In genomic region chr4:100095685-100096595, GRCm38 (mm10) we compare ENCODE assay signal across 8 mouse cellular contexts. TPM values are rescaled to one million over a fixed set of nuclear protein-coding genes. Genes with fewer than 3 reads are reported as not detected.
DNase-seq lines count a peak whose midpoint lies in the region; ATAC-seq and TF ChIP-seq lines count a peak whose summit lies in the region.

Gene Ror1, plus strand, starts transcription at chr4:100095791.

- ATAC-seq in activated CD4-positive, CD25-positive, alpha-beta regulatory T cell, adult 4 months, result peak; percentile 43
- ATAC-seq in hindbrain, embryonic 16.5 days, result peak; percentile 96

- peak; percentile 80 for TF ChIP-seq CTCF in gastrocnemius, adult 2 months (IDR thresholded peaks at IDR 0.05)

- no peaks in the 10 kb centered on the region for H3K9me3 ChIP-seq in hindbrain, embryonic 16.5 days (ENCODE audit: control insufficient read depth, low read length)

- intact Hi-C loops in gastrocnemius, adult 2 months (cut with DNase I), result loop anchor here (1.0 kb wide), 2 partner anchors 311 to 442 kb away; no protein-coding TSS in a partner anchor

- peak within 1 kb of the TSS; percentile 77 for H3K9ac ChIP-seq in hindbrain, embryonic 16.5 days (ENCODE audit: low read depth, low read length)

- peak; percentile 94 to 97 for DNase-seq in cerebellum, postnatal 36 days
- DNase-seq in gastrocnemius, adult 2 months, result peak; percentile 91
- DNase-seq in layer of hippocampus, postnatal 36 days, result peak; percentile 89 to 92
- peak; percentile 94 for DNase-seq in lung, postnatal 14 days
- DNase-seq in retina, embryonic 14.5 days (ENCODE audit: low spot score), result peak; percentile 93
- DNase-seq in urinary bladder, adult 18-20 months (ENCODE audit: low spot score in 2 of 2), result peak; percentile 79 to 86

- H3K36me3 ChIP-seq in hindbrain, embryonic 16.5 days (ENCODE audit: control insufficient read depth, insufficient read depth, low read length), result no peaks in the 10 kb centered on the region

- peak within 1 kb of the TSS; percentile 80 for H3K4me3 ChIP-seq in gastrocnemius, adult 2 months
- peak within 1 kb of the TSS; percentile 77 for H3K4me3 ChIP-seq in hindbrain, embryonic 16.5 days (ENCODE audit: low read length)

- peak within 1 kb of the TSS; percentile 88 for H3K27ac ChIP-seq in gastrocnemius, adult 2 months
- H3K27ac ChIP-seq in hindbrain, embryonic 16.5 days (ENCODE audit: low read depth, low read length), result peak within 1 kb of the TSS; percentile 79

- H3K4me2 ChIP-seq in hindbrain, embryonic 16.5 days (ENCODE audit: low read length), result peak within 1 kb of the TSS; percentile 98

- peaks cover 3% of the 10 kb centered on the region; the same call in 1 of the 2 replicates for H3K4me1 ChIP-seq in hindbrain, embryonic 16.5 days (ENCODE audit: control insufficient read depth, insufficient read depth, low read depth, low read length)

- no peaks in the 10 kb centered on the region for H3K27me3 ChIP-seq in hindbrain, embryonic 16.5 days (replicated peaks; ENCODE audit: control insufficient read depth, insufficient read depth, low read length)

- 0% methylated on average over 53 of the region's 76 CpGs for WGBS in hindbrain, embryonic 16.5 days

RNA-seq across cellular contexts. Expression of gene Ror1, which starts in this region (rescaled TPM):
- not detected for polyA plus RNA-seq in activated CD4-positive, CD25-positive, alpha-beta regulatory T cell, adult 4 months (2017; shearing (Covaris generic))
- 1 to 10 TPM in 1 of 2 experiments, under 1 TPM in 1; 0.79 to 1.5 TPM for total RNA-seq in gastrocnemius, adult 2 months (2021)
- polyA plus RNA-seq in hindbrain, embryonic 16.5 days (2015; fragmentation: Nextera tagmentation; extraction: Ambion mirVana), result 1.5 TPM in 2 replicates
- 1 to 10 TPM; 5.3 to 5.8 TPM for total RNA-seq in layer of hippocampus, postnatal 36 days (2021)

Comparison
In these comparisons a context has a peak if more than half of its experiments do, and no peak if none do; other contexts are left out.
1. Peak in every context shown above with its lines: DNase-seq, ATAC-seq, H3K4me3 ChIP-seq and H3K27ac ChIP-seq.
2. Peak in ATAC-seq in activated CD4-positive, CD25-positive, alpha-beta regulatory T cell, adult 4 months; RNA of the gene not detected or under 1 TPM.